In the genomic region with DNA sequence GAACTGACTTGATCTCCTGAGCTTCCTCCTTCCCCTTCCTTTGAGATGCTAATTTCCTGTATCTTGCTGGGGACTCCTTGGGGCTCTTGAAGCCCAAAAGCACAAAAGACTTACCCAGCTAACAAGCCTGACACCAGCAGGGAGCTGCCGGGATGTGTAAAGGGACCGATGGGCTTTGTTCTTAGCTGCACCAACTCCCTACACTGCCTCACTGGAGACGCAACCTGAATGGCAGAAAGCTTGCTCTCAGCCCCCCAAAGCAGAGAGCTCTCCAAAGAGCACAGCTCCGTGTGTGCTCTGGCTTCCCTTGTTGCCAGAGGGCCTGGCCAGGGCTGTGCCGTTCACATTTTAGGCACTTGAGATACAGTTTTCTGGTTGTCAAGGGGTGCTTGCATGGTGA, we compare ENCODE assay signal across 11 mouse cellular contexts. TPM values are rescaled to one million over a fixed set of nuclear protein-coding genes. Genes with fewer than 3 reads are reported as not detected.
DNase-seq lines count a peak whose midpoint lies in the region; ATAC-seq and TF ChIP-seq lines count a peak whose summit lies in the region.
"Had no signal": no experiment of that assay in that cellular context is flagged by ENCODE, and none has a peak within 500 bp of the region (broad histone marks: within the 10 kb centered on the region; RNA-seq: fewer than 3 reads in every experiment).

No protein-coding gene starts in this region.

- no peaks in the 10 kb centered on the region for H3K9me3 ChIP-seq in lung, embryonic 16.5 days (ENCODE audit: control insufficient read depth, low read length)
- H3K9me3 ChIP-seq in embryonic facial prominence, embryonic 14.5 days (ENCODE audit: control insufficient read depth, low read length), result no peaks in the 10 kb centered on the region
- H3K9me3 ChIP-seq in hindbrain, embryonic 16.5 days (ENCODE audit: control insufficient read depth, low read length), result no peaks in the 10 kb centered on the region
- H3K9me3 ChIP-seq: limb, embryonic 15.5 days had no signal

- no peak for TF ChIP-seq POLR2A in lung, adult 2 months (IDR thresholded peaks at IDR 0.05; ENCODE audit: borderline replicate concordance, extremely low read depth, low read depth, low read length)

- DNase-seq in lung, adult 2 months, result no peak
- peak; percentile 30 for DNase-seq in embryonic facial prominence, embryonic 14.5 days (ENCODE audit: low spot score)
- peak; percentile 50 for DNase-seq in retina, postnatal 1 day
- no peak for DNase-seq in gastrocnemius, adult 2 months
- no peak for DNase-seq in liver
- DNase-seq in ovary, postnatal 36 days (ENCODE audit: low spot score), result no peak
- DNase-seq: right cerebral cortex, adult 18-20 months had no signal

- H3K27me3 ChIP-seq in lung, embryonic 16.5 days (ENCODE audit: control insufficient read depth, insufficient read depth, low read depth, low read length), result no peaks in the 10 kb centered on the region
- H3K27me3 ChIP-seq in embryonic facial prominence, embryonic 14.5 days (replicated peaks; ENCODE audit: control insufficient read depth, insufficient read depth, low read length), result peaks cover 4% of the 10 kb centered on the region; the same call in 1 of the 2 replicates
- no peaks in the 10 kb centered on the region for H3K27me3 ChIP-seq in hindbrain, embryonic 16.5 days (replicated peaks; ENCODE audit: control insufficient read depth, insufficient read depth, low read length)

- H3K36me3 ChIP-seq in lung, embryonic 16.5 days (ENCODE audit: control insufficient read depth, insufficient read depth, low read length), result no peaks in the 10 kb centered on the region
- H3K36me3 ChIP-seq in embryonic facial prominence, embryonic 14.5 days (ENCODE audit: control insufficient read depth, insufficient read depth, low read length), result no peaks in the 10 kb centered on the region
- H3K36me3 ChIP-seq in hindbrain, embryonic 16.5 days (ENCODE audit: control insufficient read depth, insufficient read depth, low read length), result no peaks in the 10 kb centered on the region; the same call in 1 of the 2 replicates

- peaks cover 9% of the 10 kb centered on the region for H3K4me1 ChIP-seq in lung, embryonic 16.5 days (replicated peaks; ENCODE audit: control insufficient read depth, insufficient read depth, low read length)
- no peaks in the 10 kb centered on the region for H3K4me1 ChIP-seq in lung, adult 2 months (ENCODE audit: control insufficient read depth, insufficient read depth, low read length)
- H3K4me1 ChIP-seq in embryonic facial prominence, embryonic 14.5 days (ENCODE audit: control insufficient read depth, insufficient read depth, low read length), result no peaks in the 10 kb centered on the region; the same call in 1 of the 2 replicates
- peaks cover 12% of the 10 kb centered on the region for H3K4me1 ChIP-seq in hindbrain, embryonic 16.5 days (ENCODE audit: control insufficient read depth, insufficient read depth, low read depth, low read length)

- 0 out of 2 replicates have a peak overlapping the region, but pooled peaks have one; percentile 19 for H3K9ac ChIP-seq in lung, embryonic 16.5 days (ENCODE audit: low read length)
- H3K9ac ChIP-seq in embryonic facial prominence, embryonic 14.5 days (ENCODE audit: low read depth, low read length), result no peak overlapping the region
- no peak overlapping the region for H3K9ac ChIP-seq in hindbrain, embryonic 16.5 days (ENCODE audit: low read depth, low read length)
- H3K9ac ChIP-seq: limb, embryonic 15.5 days had no signal

- H3K27ac ChIP-seq in lung, embryonic 16.5 days (ENCODE audit: low read length), result no peak overlapping the region
- no peak overlapping the region for H3K27ac ChIP-seq in embryonic facial prominence, embryonic 14.5 days (replicated peaks; ENCODE audit: low read depth, low read length)
- peak overlapping the region; percentile 27; the same call in 1 of the 2 replicates for H3K27ac ChIP-seq in hindbrain, embryonic 16.5 days (ENCODE audit: low read depth, low read length)
- H3K27ac ChIP-seq in gastrocnemius, adult 2 months, result no peak overlapping the region
- H3K27ac ChIP-seq: limb, embryonic 15.5 days had no signal

- no peak overlapping the region for H3K4me2 ChIP-seq in lung, embryonic 16.5 days (ENCODE audit: low read depth, low read length)
- no peak overlapping the region for H3K4me2 ChIP-seq in embryonic facial prominence, embryonic 14.5 days (ENCODE audit: low read depth, low read length)
- no peak overlapping the region for H3K4me2 ChIP-seq in hindbrain, embryonic 16.5 days (ENCODE audit: low read length)
- H3K4me2 ChIP-seq: limb, embryonic 15.5 days had no signal

- 6% methylated on average over 5 of the region's 5 CpGs for WGBS in lung, embryonic 16.5 days
- 27% methylated on average over 5 of the region's 5 CpGs for WGBS in lung, adult 2 months
- WGBS in embryonic facial prominence, embryonic 14.5 days, result 11% methylated on average over 5 of the region's 5 CpGs
- WGBS in hindbrain, embryonic 16.5 days, result 7% methylated on average over 5 of the region's 5 CpGs

- ATAC-seq in lung, embryonic 16.5 days (ENCODE audit: low read depth), result no peak
- ATAC-seq in embryonic facial prominence, embryonic 14.5 days (ENCODE audit: low read depth), result no peak; the same call in 1 of the 2 replicates
- peak; percentile 25 for ATAC-seq in hindbrain, embryonic 16.5 days
- ATAC-seq: CD4-positive, CD25-positive, alpha-beta regulatory T cell, adult 4 months had no signal

- no peak overlapping the region for H3K4me3 ChIP-seq in lung, embryonic 16.5 days (ENCODE audit: low read length)
- no peak overlapping the region for H3K4me3 ChIP-seq in lung, adult 2 months (replicated peaks; ENCODE audit: extremely low read depth, low read depth, low read length)
- no peak overlapping the region for H3K4me3 ChIP-seq in embryonic facial prominence, embryonic 14.5 days (ENCODE audit: low read depth, low read length)
- H3K4me3 ChIP-seq in hindbrain, embryonic 16.5 days (ENCODE audit: low read length), result no peak overlapping the region
- no peak overlapping the region for H3K4me3 ChIP-seq in gastrocnemius, adult 2 months
- H3K4me3 ChIP-seq: limb, embryonic 15.5 days had no signal

- intact Hi-C loops in gastrocnemius, adult 2 months (cut with DNase I), result no loop called here

- no peak for TF ChIP-seq CTCF in lung, adult 2 months (IDR thresholded peaks at IDR 0.05; ENCODE audit: insufficient read depth, low read length)
- no peak for TF ChIP-seq CTCF in gastrocnemius, adult 2 months (IDR thresholded peaks at IDR 0.05)

RNA-seq across cellular contexts. Expression of a gene that starts 2.1 kb away (rescaled TPM):
- polyA plus RNA-seq in lung, embryonic 16.5 days (2015; fragmentation: Nextera tagmentation; extraction: Ambion mirVana), result 16.0 and 16.1 TPM in 2 replicates
- polyA plus RNA-seq in lung, adult 2 months (2012; rRNA removed), result 42.8 and 65.2 TPM in 2 replicates
- polyA plus RNA-seq in embryonic facial prominence, embryonic 14.5 days (2014; fragmentation: Nextera tagmentation; extraction: Ambion mirVana), result 20.3 and 21.2 TPM in 2 replicates
- polyA plus RNA-seq in hindbrain, embryonic 16.5 days (2015; fragmentation: Nextera tagmentation; extraction: Ambion mirVana), result 142 and 159 TPM in 2 replicates
- total RNA-seq in gastrocnemius, adult 2 months (2021), result 10 to 100 TPM; 26.0 to 49.7 TPM

Comparison
In these comparisons a context has a peak if more than half of its experiments do, and no peak if none do; other contexts are left out.
1. DNase-seq: peak in embryonic facial prominence, embryonic 14.5 days (single experiment) and retina, postnatal 1 day (single experiment); none in lung, adult 2 months (single experiment), gastrocnemius, adult 2 months (single experiment), liver (single experiment) and ovary, postnatal 36 days (single experiment).